Mouse (Mus musculus) limb, embryonic 11.5 days (tissue): ENCODE results near the gene Gm49368. TPM values are rescaled to one million over a fixed set of nuclear protein-coding genes. Genes with fewer than 3 reads are reported as not detected.

Experiments
- ATAC-seq: fragments of 200-750 bp; cut with Nextera tagmentation; 2 replicates; pipeline ENCODE4 v1.8.0; 2017; ENCODE audit warnings: low read depth; ENCODE audit not compliant: insufficient number of reproducible peaks, low FRiP score, low TSS enrichment
- DNase-seq: peaks from one replicate; pipeline ENCODE4 v3.0.0-alpha.2; 2015; ENCODE audit warnings: low spot score
- H3K27ac ChIP-seq: fragments of 300-500 bp; sonication (generic); replicated peaks from 2 replicates; pipeline ENCODE4 v1.5.1; 2014; ENCODE audit warnings: low read depth, mild to moderate bottlenecking, low read length
- H3K27me3 ChIP-seq: fragments of 300-500 bp; sonication (generic); 2 replicates; pipeline ENCODE4 v1.6.1; 2014; ENCODE audit warnings: mild to moderate bottlenecking, low read length, mixed read lengths; ENCODE audit not compliant: control insufficient read depth, insufficient read depth
- H3K36me3 ChIP-seq: fragments of 300-500 bp; sonication (generic); 2 replicates; pipeline ENCODE4 v1.6.1; 2014; ENCODE audit warnings: mild to moderate bottlenecking, low read length, moderate library complexity, mixed read lengths; ENCODE audit not compliant: control insufficient read depth, insufficient read depth
- H3K4me1 ChIP-seq: fragments of 300-500 bp; sonication (generic); 2 replicates; pipeline ENCODE4 v1.6.1; 2014; ENCODE audit warnings: low read length, mixed read lengths; ENCODE audit not compliant: control insufficient read depth, insufficient read depth
- H3K4me2 ChIP-seq: fragments of 300-500 bp; sonication (generic); 2 replicates; pipeline ENCODE4 v1.6.1; 2014; ENCODE audit warnings: low read depth, mild to moderate bottlenecking, moderate library complexity; ENCODE audit not compliant: severe bottlenecking
- H3K4me3 ChIP-seq: fragments of 300-500 bp; sonication (generic); 2 replicates; pipeline ENCODE4 v1.5.1; 2014; ENCODE audit warnings: low read depth, low read length
- H3K9ac ChIP-seq: fragments of 300-500 bp; sonication (generic); 2 replicates; pipeline ENCODE4 v1.6.1; 2014; ENCODE audit warnings: mild to moderate bottlenecking, low read length
- H3K9me3 ChIP-seq: fragments of 300-500 bp; sonication (generic); 2 replicates; pipeline ENCODE4 v1.6.1; 2016; ENCODE audit warnings: low read length; ENCODE audit not compliant: control insufficient read depth
- WGBS: fragments of 180-500 bp; shearing (Covaris S2); extraction: QIAGEN DNeasy Blood & Tissue Kit; methylation state at CpG from one replicate; pipeline ENCODE4 v1.1.7; 2014; 5-methylcytosine and 5-hydroxymethylcytosine counted together
- polyA plus RNA-seq: library from polyadenylated mRNA; unstranded; fragments of >200 nt; fragmentation: Nextera tagmentation; extraction: Ambion mirVana; gene quantifications from 2 replicates; pipeline ENCODE4 v1.2.1, GENCODE M21; 2014

The Gm49368 gene
- polyA plus RNA-seq, 1 experiment from 2014 or later: not detected

DNA sequence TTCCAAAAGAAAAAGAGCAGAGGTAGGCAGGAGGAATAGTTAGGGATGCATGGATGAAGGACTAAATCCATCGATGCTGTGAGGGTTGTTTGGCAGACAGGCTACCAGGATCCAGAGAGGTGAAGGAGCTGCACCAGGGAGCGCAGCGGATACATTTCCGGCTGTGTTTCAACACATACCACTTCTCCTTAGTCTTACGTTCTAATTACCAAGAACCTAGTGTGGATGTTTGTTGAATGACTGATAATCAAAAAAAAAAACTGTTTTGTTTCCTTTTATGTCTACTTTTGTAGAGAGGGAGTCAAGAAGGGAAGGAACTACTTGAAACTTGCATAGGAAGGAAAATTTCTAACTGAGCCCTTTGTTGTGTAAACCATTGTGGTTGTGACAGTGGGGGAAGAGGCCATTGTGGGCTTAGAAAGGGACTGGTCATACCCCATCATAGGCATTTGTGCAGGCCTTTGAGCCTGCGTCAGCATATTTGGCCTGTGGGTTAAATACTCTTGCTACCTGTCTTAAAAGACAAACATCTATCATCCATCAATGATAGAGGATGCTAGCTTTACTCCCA, 813 bp downstream of the Gm49368 start:
- DNase-seq: no peak
- Histone ChIP-seq H3K9ac (no peak overlapping the region), H3K4me1 (no peaks in the 10 kb centered on the region), H3K27ac (no peak overlapping the region), H3K27me3 (no peaks in the 10 kb centered on the region), H3K9me3 (no peaks in the 10 kb centered on the region), H3K4me2 (no peak overlapping the region), H3K4me3 (no peak overlapping the region), H3K36me3 (no peaks in the 10 kb centered on the region)
- WGBS: 88% methylated on average over 6 of the region's 6 CpGs
- no peak for ATAC-seq

DNA sequence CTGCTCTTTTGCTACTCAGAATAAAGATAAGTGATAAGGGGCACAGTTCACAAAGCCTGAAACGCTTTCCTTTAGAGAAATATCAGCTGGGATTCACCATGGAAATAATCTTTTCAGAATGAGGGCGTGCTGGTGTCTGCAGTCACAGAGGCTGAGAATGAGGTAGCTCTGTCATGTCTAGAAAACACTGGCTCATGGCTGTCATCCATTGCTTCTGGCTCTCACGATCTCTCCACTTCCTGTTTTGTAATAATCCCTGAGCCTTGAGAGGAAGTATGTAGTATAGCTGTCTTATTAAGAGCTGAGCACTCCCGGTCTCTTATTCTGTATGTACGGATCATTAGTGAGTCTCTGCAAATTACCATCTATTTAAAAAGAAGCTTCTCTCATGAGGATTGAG, 3.1 kb downstream of the Gm49368 start:
- Histone ChIP-seq H3K27me3 (no peaks in the 10 kb centered on the region), H3K4me2 (no peak overlapping the region), H3K9ac (no peak overlapping the region), H3K36me3 (no peaks in the 10 kb centered on the region), H3K27ac (no peak overlapping the region), H3K9me3 (no peaks in the 10 kb centered on the region), H3K4me3 (no peak overlapping the region), H3K4me1 (no peaks in the 10 kb centered on the region)
- ATAC-seq (no peak), DNase-seq (no peak)
- 82% methylated on average over 5 of the region's 5 CpGs for WGBS

DNA sequence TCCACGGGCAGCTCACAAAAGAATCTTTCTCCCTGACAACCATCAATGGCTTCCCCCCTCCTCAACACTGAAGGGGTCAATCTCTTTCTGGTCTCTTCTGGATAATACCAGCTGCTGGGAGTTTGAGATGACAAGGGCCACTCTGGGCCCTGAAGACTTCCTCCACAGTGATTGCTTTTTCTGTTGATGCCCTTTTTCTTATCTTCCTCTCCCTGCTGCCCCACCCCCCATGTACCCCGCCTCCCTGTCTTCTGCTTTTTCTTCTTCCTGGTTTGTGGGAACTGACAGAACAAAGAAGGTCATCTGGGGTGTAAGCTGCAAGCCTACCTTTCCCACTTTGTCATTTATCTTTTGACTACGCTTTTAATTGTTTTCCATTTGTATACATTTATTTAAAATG, 5.4 kb downstream of the Gm49368 start:
- H3K9me3 ChIP-seq: no peaks in the 10 kb centered on the region
- DNase-seq (no peak), ATAC-seq (no peak)
- 70% methylated on average over 3 of the region's 3 CpGs for whole genome bisulfite sequencing
- H3K27ac ChIP-seq: no peak overlapping the region
- no peaks in the 10 kb centered on the region for H3K4me1 ChIP-seq
- no peaks in the 10 kb centered on the region for H3K27me3 ChIP-seq
- H3K4me2 ChIP-seq: no peak overlapping the region
- no peaks in the 10 kb centered on the region for H3K36me3 ChIP-seq
- H3K4me3 ChIP-seq: no peak overlapping the region
- H3K9ac ChIP-seq: no peak overlapping the region

DNA sequence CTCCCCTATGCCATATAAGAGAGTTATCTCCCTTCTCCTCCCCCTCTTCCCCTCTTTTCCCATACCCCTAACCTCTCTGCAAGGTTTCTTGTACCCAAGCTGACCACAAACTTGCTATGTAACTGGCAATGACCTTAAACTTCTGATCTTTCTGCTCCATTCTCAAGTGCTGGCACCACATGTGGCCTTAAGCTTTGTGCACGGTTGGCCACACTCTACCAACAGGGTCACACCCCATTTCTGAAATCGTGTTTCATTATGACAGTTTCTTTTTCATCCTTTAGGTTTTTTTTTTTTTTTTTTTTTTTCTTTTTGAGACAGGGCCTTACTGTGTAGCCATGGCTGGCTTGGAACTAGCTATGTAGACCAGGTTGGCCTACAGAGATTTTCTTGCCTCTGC, 7.4 kb downstream of the Gm49368 start:
- Histone ChIP-seq H3K27me3 (no peaks in the 10 kb centered on the region), H3K9me3 (no peaks in the 10 kb centered on the region), H3K4me1 (no peaks in the 10 kb centered on the region), H3K27ac (no peak overlapping the region), H3K4me3 (no peak overlapping the region), H3K9ac (no peak overlapping the region), H3K36me3 (no peaks in the 10 kb centered on the region), H3K4me2 (no peak overlapping the region)
- ATAC-seq (no peak), DNase-seq (no peak)
- WGBS: 86% methylated on average over 2 of the region's 2 CpGs

DNA sequence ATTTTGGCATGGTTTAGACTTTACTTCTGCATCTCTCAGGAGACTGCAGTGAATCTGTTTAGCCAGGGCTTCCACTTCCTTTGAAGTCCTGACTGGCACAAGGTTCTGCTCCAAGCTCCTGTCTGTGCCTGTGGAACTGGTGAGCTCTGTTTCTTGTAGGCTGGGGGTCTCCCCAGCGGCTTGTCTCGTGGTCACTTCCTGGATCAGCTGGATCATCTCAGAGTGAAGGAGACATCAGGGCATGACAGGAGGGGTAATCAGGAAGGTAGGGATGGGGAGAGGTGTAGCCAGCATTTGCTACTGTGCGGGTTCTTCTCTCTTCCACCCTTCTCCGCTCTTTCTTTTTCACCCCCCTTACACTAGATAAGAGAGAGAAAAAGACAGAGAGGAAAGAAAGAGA, 9.3 kb downstream of the Gm49368 start:
- Histone ChIP-seq H3K27ac (no peak overlapping the region), H3K9ac (no peak overlapping the region), H3K4me3 (no peak overlapping the region), H3K4me2 (no peak overlapping the region), H3K36me3 (no peaks in the 10 kb centered on the region), H3K9me3 (no peaks in the 10 kb centered on the region), H3K27me3 (no peaks in the 10 kb centered on the region), H3K4me1 (no peaks in the 10 kb centered on the region)
- ATAC-seq (no peak), DNase-seq (no peak)
- WGBS: 86% methylated on average over 4 of the region's 4 CpGs

DNA sequence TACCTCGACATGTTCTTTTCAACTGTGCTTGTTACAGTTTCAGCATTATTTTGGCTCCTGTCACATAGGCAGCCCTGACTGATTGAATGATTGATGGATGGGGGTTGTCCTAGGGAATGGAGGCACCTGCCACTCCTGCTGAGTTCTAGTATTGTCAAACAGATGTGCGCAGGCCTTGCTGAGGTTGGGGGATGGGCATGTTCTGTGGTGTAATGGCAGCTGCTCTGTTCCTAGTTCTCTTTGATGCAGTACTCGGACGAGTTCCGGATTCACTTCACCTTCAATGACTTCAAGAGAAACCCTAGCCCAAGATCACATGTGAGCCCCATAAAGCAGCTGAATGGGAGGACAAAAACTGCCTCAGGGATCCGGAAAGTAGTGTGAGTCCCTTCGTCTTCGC, 17.5 kb downstream of the Gm49368 start:
- 75% methylated on average over 8 of the region's 8 CpGs for WGBS
- DNase-seq (peak; percentile 19), ATAC-seq (no peak)
- H3K4me3 ChIP-seq: no peak overlapping the region
- H3K36me3 ChIP-seq: no peaks in the 10 kb centered on the region
- no peak overlapping the region for H3K4me2 ChIP-seq
- no peaks in the 10 kb centered on the region for H3K4me1 ChIP-seq
- H3K27ac ChIP-seq: no peak overlapping the region
- H3K27me3 ChIP-seq: no peaks in the 10 kb centered on the region
- H3K9me3 ChIP-seq: no peaks in the 10 kb centered on the region
- no peak overlapping the region for H3K9ac ChIP-seq

DNA sequence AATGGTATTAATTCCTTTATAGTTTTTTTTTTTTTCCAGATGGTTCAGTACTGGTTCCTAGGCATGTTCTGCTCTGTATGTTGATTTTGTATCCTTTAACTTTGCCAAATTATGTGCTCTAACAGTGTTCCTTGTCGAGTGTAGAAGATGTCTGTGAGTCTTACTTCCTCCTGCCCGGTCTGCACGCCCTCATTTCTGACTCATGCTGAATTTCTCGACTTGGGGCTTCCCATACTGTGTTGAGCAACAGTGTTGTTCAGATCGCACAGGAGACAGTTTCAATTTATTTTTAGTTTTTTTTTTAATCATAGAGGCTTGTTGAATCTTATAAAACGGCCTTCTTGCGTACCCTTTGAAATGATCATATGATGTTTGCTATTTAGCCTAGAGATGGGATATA, 26.7 kb downstream of the Gm49368 start:
- Histone ChIP-seq H3K4me3 (no peak overlapping the region), H3K9me3 (no peaks in the 10 kb centered on the region), H3K4me2 (no peak overlapping the region), H3K27me3 (no peaks in the 10 kb centered on the region), H3K36me3 (no peaks in the 10 kb centered on the region), H3K4me1 (no peaks in the 10 kb centered on the region), H3K27ac (no peak overlapping the region), H3K9ac (no peak overlapping the region)
- WGBS: 85% methylated on average over 7 of the region's 7 CpGs
- ATAC-seq: no peak
- DNase-seq: no peak

DNA sequence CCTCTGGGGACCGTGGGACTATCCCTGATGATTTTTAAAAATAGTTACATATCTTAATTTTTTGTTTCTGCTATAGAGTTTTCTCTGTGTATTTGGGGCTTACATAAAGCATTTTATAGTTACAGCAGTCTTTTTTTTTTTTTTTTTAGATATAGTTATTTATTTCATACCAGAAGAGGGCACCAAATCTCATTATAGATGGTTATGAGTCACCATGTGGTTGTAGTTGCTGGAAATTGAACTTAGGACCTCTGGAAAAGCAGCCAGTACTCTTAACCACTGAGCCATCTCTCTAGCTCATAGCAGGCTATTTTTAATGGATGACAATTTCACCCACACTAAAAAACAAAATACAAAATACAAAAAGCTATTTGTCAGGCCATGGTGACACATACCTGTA, 35.7 kb downstream of the Gm49368 start:
- Histone ChIP-seq H3K4me3 (no peak overlapping the region), H3K9ac (no peak overlapping the region), H3K4me2 (no peak overlapping the region), H3K36me3 (no peaks in the 10 kb centered on the region), H3K9me3 (no peaks in the 10 kb centered on the region), H3K27ac (no peak overlapping the region), H3K4me1 (no peaks in the 10 kb centered on the region), H3K27me3 (no peaks in the 10 kb centered on the region)
- DNase-seq: no peak
- WGBS: 87% methylated on average over 1 of the region's 1 CpGs
- ATAC-seq: no peak

DNA sequence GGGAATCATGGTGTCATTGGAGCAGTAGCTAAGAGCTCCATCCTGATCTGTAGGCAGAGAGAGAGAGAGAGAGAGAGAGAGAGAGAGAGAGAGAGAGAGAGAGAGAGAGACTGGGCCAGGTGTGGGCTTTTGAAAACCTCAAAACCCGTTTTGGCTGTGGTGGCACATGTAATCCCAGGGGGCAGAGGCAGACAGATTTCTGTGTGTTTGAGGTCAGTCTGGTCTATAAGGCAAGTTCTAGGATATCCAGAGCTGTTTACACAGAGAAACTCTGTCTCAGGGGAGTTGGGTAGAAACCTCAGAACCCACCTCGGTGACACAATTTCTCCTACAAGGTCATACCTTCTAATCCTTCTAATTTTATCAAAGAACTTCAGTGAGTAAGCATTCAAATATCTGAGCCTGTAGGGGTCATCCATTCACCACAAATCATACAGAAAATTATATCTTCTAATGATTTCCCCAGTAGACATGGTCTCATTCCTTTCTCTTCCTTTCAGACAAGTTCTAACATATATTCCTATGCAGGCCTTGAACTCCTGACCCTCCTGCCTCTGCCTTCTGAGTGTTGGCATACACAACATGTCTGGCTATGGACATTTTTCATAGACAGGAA, 38.4 kb downstream of the Gm49368 start:
- H3K4me1 ChIP-seq: no peaks in the 10 kb centered on the region
- H3K9ac ChIP-seq: no peak overlapping the region
- WGBS: 76% methylated on average over 2 of the region's 2 CpGs
- H3K4me3 ChIP-seq: no peak overlapping the region
- no peak for ATAC-seq
- DNase-seq: no peak
- no peak overlapping the region for H3K4me2 ChIP-seq
- no peaks in the 10 kb centered on the region for H3K27me3 ChIP-seq
- no peak overlapping the region for H3K27ac ChIP-seq
- no peaks in the 10 kb centered on the region for H3K9me3 ChIP-seq
- H3K36me3 ChIP-seq: no peaks in the 10 kb centered on the region
